Mouse (Mus musculus): ENCODE measurements around the gene Ndufc2.

- TF ChIP-seq CTCF (IDR thresholded peaks at IDR 0.05; ENCODE audit: borderline replicate concordance, control insufficient read depth, extremely low read depth, insufficient read depth, low read length, poor library complexity) (no peak), POLR2A (IDR thresholded peaks at IDR 0.05; ENCODE audit: control insufficient read depth, extremely low read depth, insufficient read depth, low read length, poor library complexity) (no peak)
These were observed 26.8 kb downstream of the Ndufc2 start for GRCm38 (mm10) chr7:97426566-97426965.

Data from thymus, adult 2 months (tissue).